ENCODE assay signal across 20 mouse cellular contexts in genomic region chr4:154081974-154082373, GRCm38 (mm10). TPM values are rescaled to one million over a fixed set of nuclear protein-coding genes. Genes with fewer than 3 reads are reported as not detected.
"Had no signal": no experiment of that assay in that cellular context is flagged by ENCODE, and none has a peak within 500 bp of the region (broad histone marks: within the 10 kb centered on the region; RNA-seq: fewer than 3 reads in every experiment).

No protein-coding gene starts in this region.

- H3K9me3 ChIP-seq: liver, embryonic 13.5 days; lung, embryonic 15.5 days; midbrain, embryonic 15.5 days had no signal

- H3K4me1 ChIP-seq: liver, embryonic 13.5 days; lung, embryonic 15.5 days; midbrain, embryonic 15.5 days had no signal

- ATAC-seq: liver, postnatal 0 days; midbrain, embryonic 15.5 days had no signal

- H3K4me3 ChIP-seq: liver, embryonic 13.5 days; lung, embryonic 15.5 days; megakaryocyte, embryonic 14.5 days had no signal

- H3K9ac ChIP-seq: liver, embryonic 13.5 days; liver, postnatal 0 days; lung, embryonic 15.5 days; midbrain, embryonic 15.5 days had no signal

- H3K27ac ChIP-seq: kidney, postnatal 0 days; liver, embryonic 13.5 days; lung, embryonic 15.5 days; macrophage; midbrain, embryonic 15.5 days had no signal

- DNase-seq: kidney, adult 11 months; kidney, adult 9 months; kidney, postnatal 36 days; layer of hippocampus, adult 9-11 months; layer of hippocampus, postnatal 36 days; liver, embryonic 13.5 days; liver, postnatal 0 days; lung, postnatal 14 days; right cerebral cortex, postnatal 14 days; thymus, postnatal 4 days had no signal

- H3K4me2 ChIP-seq: lung, embryonic 15.5 days; midbrain, embryonic 11.5 days had no signal

- H3K36me3 ChIP-seq: liver, embryonic 13.5 days; lung, embryonic 15.5 days; midbrain, embryonic 15.5 days had no signal

RNA-seq across cellular contexts. Expression of gene Ccdc27, which starts 39.5 kb away (rescaled TPM):
- polyA plus RNA-seq: limb, embryonic 14.5 days; liver, embryonic 13.5 days; liver, postnatal 0 days; lung, embryonic 15.5 days; macrophage; midbrain, embryonic 11.5 days; midbrain, embryonic 15.5 days; neural tube, embryonic 14.5 days; spleen, adult 2 months; stomach, embryonic 16.5 days had no signal

RNA-seq across cellular contexts. Expression of gene Trp73, which starts 58.0 kb away (rescaled TPM):
- polyA plus RNA-seq: liver, embryonic 13.5 days; liver, postnatal 0 days; macrophage; neural tube, embryonic 14.5 days had no signal
